Mouse (Mus musculus): Measurements from ENCODE around the gene Mfsd4b5. TPM values are rescaled to one million over a fixed set of nuclear protein-coding genes. Genes with fewer than 3 reads are reported as not detected.
"Not testable (repeated sequence)": the region's sequence is repeated elsewhere in the genome, so short reads cannot be mapped to it uniquely, and the experiment has no call there.

Gene Mfsd4b5
- polyA plus RNA-seq, 1 experiment from 2014 or later = 0.80 TPM

GRCm38 (mm10) chr10:39958266-39958665 lies 28.2 kb downstream of the Mfsd4b5 start:
- no peak for ATAC-seq (ENCODE audit: low FRiP score, low TSS enrichment)
- Histone ChIP-seq H3K9me3 (ENCODE audit: control insufficient read depth, low read length) (no peaks in the 10 kb centered on the region), H3K4me3 (ENCODE audit: low read length) (no peak overlapping the region), H3K27ac (ENCODE audit: low read depth, low read length) (no peak overlapping the region), H3K36me3 (ENCODE audit: control insufficient read depth, insufficient read depth, low read length) (no peaks in the 10 kb centered on the region), H3K27me3 (ENCODE audit: control insufficient read depth, insufficient read depth, low read length) (no peaks in the 10 kb centered on the region), H3K4me1 (ENCODE audit: control insufficient read depth, insufficient read depth, low read length) (no peaks in the 10 kb centered on the region), H3K9ac (ENCODE audit: low read depth, low read length) (no peak overlapping the region), H3K4me2 (replicated peaks; ENCODE audit: low read depth, low read length) (no peak overlapping the region)
- 54% methylated on average over 4 of the region's 4 CpGs for WGBS

GRCm38 (mm10) chr10:39956340-39956878 lies 30.0 kb downstream of the Mfsd4b5 start:
- no peak for ATAC-seq (ENCODE audit: low FRiP score, low TSS enrichment)
- H3K27me3 ChIP-seq (ENCODE audit: control insufficient read depth, insufficient read depth, low read length) = no peaks in the 10 kb centered on the region
- no peak overlapping the region for H3K9ac ChIP-seq (ENCODE audit: low read depth, low read length)
- H3K4me1 ChIP-seq (ENCODE audit: control insufficient read depth, insufficient read depth, low read length) = no peaks in the 10 kb centered on the region
- no peak overlapping the region for H3K27ac ChIP-seq (ENCODE audit: low read depth, low read length)
- no peaks in the 10 kb centered on the region for H3K9me3 ChIP-seq (ENCODE audit: control insufficient read depth, low read length)
- no peak overlapping the region for H3K4me2 ChIP-seq (replicated peaks; ENCODE audit: low read depth, low read length)
- 80% methylated on average over 2 of the region's 2 CpGs for WGBS
- H3K36me3 ChIP-seq (ENCODE audit: control insufficient read depth, insufficient read depth, low read length) = no peaks in the 10 kb centered on the region
- no peak overlapping the region for H3K4me3 ChIP-seq (ENCODE audit: low read length)

GRCm38 (mm10) chr10:39955163-39955562 lies 31.3 kb downstream of the Mfsd4b5 start:
- Histone ChIP-seq H3K4me3 (ENCODE audit: low read length) (no peak overlapping the region), H3K27ac (ENCODE audit: low read depth, low read length) (no peak overlapping the region), H3K9ac (ENCODE audit: low read depth, low read length) (no peak overlapping the region), H3K4me2 (replicated peaks; ENCODE audit: low read depth, low read length) (no peak overlapping the region), H3K9me3 (ENCODE audit: control insufficient read depth, low read length) (no peaks in the 10 kb centered on the region), H3K4me1 (ENCODE audit: control insufficient read depth, insufficient read depth, low read length) (no peaks in the 10 kb centered on the region), H3K27me3 (ENCODE audit: control insufficient read depth, insufficient read depth, low read length) (no peaks in the 10 kb centered on the region), H3K36me3 (ENCODE audit: control insufficient read depth, insufficient read depth, low read length) (no peaks in the 10 kb centered on the region)
- no peak for ATAC-seq (ENCODE audit: low FRiP score, low TSS enrichment)
- 80% methylated on average over 2 of the region's 2 CpGs for WGBS

- no peaks in the 10 kb centered on the region for H3K27me3 ChIP-seq (ENCODE audit: control insufficient read depth, insufficient read depth, low read length)
- H3K9me3 ChIP-seq (ENCODE audit: control insufficient read depth, low read length) = no peaks in the 10 kb centered on the region
- no peak overlapping the region for H3K4me3 ChIP-seq (ENCODE audit: low read length)
- H3K27ac ChIP-seq (ENCODE audit: low read depth, low read length) = no peak overlapping the region
- H3K36me3 ChIP-seq (ENCODE audit: control insufficient read depth, insufficient read depth, low read length) = no peaks in the 10 kb centered on the region
- WGBS = 96% methylated on average over 2 of the region's 2 CpGs
- H3K9ac ChIP-seq (ENCODE audit: low read depth, low read length) = no peak overlapping the region
- H3K4me1 ChIP-seq (ENCODE audit: control insufficient read depth, insufficient read depth, low read length) = no peaks in the 10 kb centered on the region
- H3K4me2 ChIP-seq (replicated peaks; ENCODE audit: low read depth, low read length) = no peak overlapping the region
- no peak for ATAC-seq (ENCODE audit: low FRiP score, low TSS enrichment)
Observed at GRCm38 (mm10) chr10:39949377-39949954, 37.0 kb downstream of the Mfsd4b5 start.

- WGBS = 92% methylated on average over 3 of the region's 3 CpGs
- H3K27me3 ChIP-seq (ENCODE audit: control insufficient read depth, insufficient read depth, low read length); H3K4me3 ChIP-seq (ENCODE audit: low read length); H3K4me1 ChIP-seq (ENCODE audit: control insufficient read depth, insufficient read depth, low read length); ATAC-seq (ENCODE audit: low FRiP score, low TSS enrichment); H3K27ac ChIP-seq (ENCODE audit: low read depth, low read length); H3K9me3 ChIP-seq (ENCODE audit: control insufficient read depth, low read length); H3K4me2 ChIP-seq (replicated peaks; ENCODE audit: low read depth, low read length); H3K36me3 ChIP-seq (ENCODE audit: control insufficient read depth, insufficient read depth, low read length); H3K9ac ChIP-seq (ENCODE audit: low read depth, low read length): not testable (repeated sequence)
Observed at GRCm38 (mm10) chr10:39947195-39947594, 39.3 kb downstream of the Mfsd4b5 start.

- Histone ChIP-seq H3K27me3 (ENCODE audit: control insufficient read depth, insufficient read depth, low read length) (no peaks in the 10 kb centered on the region), H3K36me3 (ENCODE audit: control insufficient read depth, insufficient read depth, low read length) (no peaks in the 10 kb centered on the region), H3K9me3 (ENCODE audit: control insufficient read depth, low read length) (no peaks in the 10 kb centered on the region), H3K9ac (ENCODE audit: low read depth, low read length) (no peak overlapping the region), H3K27ac (ENCODE audit: low read depth, low read length) (no peak overlapping the region), H3K4me2 (replicated peaks; ENCODE audit: low read depth, low read length) (no peak overlapping the region), H3K4me1 (ENCODE audit: control insufficient read depth, insufficient read depth, low read length) (no peaks in the 10 kb centered on the region), H3K4me3 (ENCODE audit: low read length) (no peak overlapping the region)
- WGBS = 80% methylated on average over 7 of the region's 7 CpGs
- no peak for ATAC-seq (ENCODE audit: low FRiP score, low TSS enrichment)
Observed at GRCm38 (mm10) chr10:39936553-39936952, 49.9 kb downstream of the Mfsd4b5 start.

- Histone ChIP-seq H3K4me3 (ENCODE audit: low read length) (peak within 1 kb of the TSS; percentile 44), H3K9me3 (ENCODE audit: control insufficient read depth, low read length) (no peaks in the 10 kb centered on the region), H3K9ac (ENCODE audit: low read depth, low read length) (peak within 1 kb of the TSS; percentile 58), H3K27ac (ENCODE audit: low read depth, low read length) (no peak within 1 kb of the TSS), H3K36me3 (ENCODE audit: control insufficient read depth, insufficient read depth, low read length) (no peaks in the 10 kb centered on the region), H3K27me3 (ENCODE audit: control insufficient read depth, insufficient read depth, low read length) (peaks cover 12% of the 10 kb centered on the region), H3K4me2 (replicated peaks; ENCODE audit: low read depth, low read length) (peak within 1 kb of the TSS; percentile 89), H3K4me1 (ENCODE audit: control insufficient read depth, insufficient read depth, low read length) (no peaks in the 10 kb centered on the region)
- ATAC-seq (ENCODE audit: low FRiP score, low TSS enrichment) = peak; percentile 77
- under 1% methylated on average over 40 of the region's 41 CpGs for WGBS
Observed at GRCm38 (mm10) chr10:39926616-39927139, 59.8 kb downstream of the Mfsd4b5 start, which contains the start of gene Mfsd4b2. TSS of gene Mfsd4b2 (minus strand) at chr10:39926923.

GRCm38 (mm10) chr10:39924556-39924955 lies 61.9 kb downstream of the Mfsd4b5 start:
- H3K27me3 ChIP-seq (ENCODE audit: control insufficient read depth, insufficient read depth, low read length) = peaks cover 12% of the 10 kb centered on the region
- not testable (repeated sequence) for H3K9me3 ChIP-seq (ENCODE audit: control insufficient read depth, low read length); H3K36me3 ChIP-seq (ENCODE audit: control insufficient read depth, insufficient read depth, low read length); H3K9ac ChIP-seq (ENCODE audit: low read depth, low read length); H3K27ac ChIP-seq (ENCODE audit: low read depth, low read length); H3K4me1 ChIP-seq (ENCODE audit: control insufficient read depth, insufficient read depth, low read length); H3K4me2 ChIP-seq (replicated peaks; ENCODE audit: low read depth, low read length); ATAC-seq (ENCODE audit: low FRiP score, low TSS enrichment); H3K4me3 ChIP-seq (ENCODE audit: low read length)
- WGBS = 71% methylated on average over 8 of the region's 8 CpGs

- Histone ChIP-seq H3K9ac (ENCODE audit: low read depth, low read length) (no peak overlapping the region), H3K4me1 (ENCODE audit: control insufficient read depth, insufficient read depth, low read length) (no peaks in the 10 kb centered on the region), H3K36me3 (ENCODE audit: control insufficient read depth, insufficient read depth, low read length) (no peaks in the 10 kb centered on the region), H3K4me2 (replicated peaks; ENCODE audit: low read depth, low read length) (no peak overlapping the region), H3K9me3 (ENCODE audit: control insufficient read depth, low read length) (no peaks in the 10 kb centered on the region), H3K27ac (ENCODE audit: low read depth, low read length) (no peak overlapping the region), H3K4me3 (ENCODE audit: low read length) (no peak overlapping the region), H3K27me3 (ENCODE audit: control insufficient read depth, insufficient read depth, low read length) (no peaks in the 10 kb centered on the region)
- ATAC-seq (ENCODE audit: low FRiP score, low TSS enrichment) = no peak
Observed at GRCm38 (mm10) chr10:39912616-39913015, 73.8 kb downstream of the Mfsd4b5 start.

Measured in kidney, embryonic 14.5 days (tissue).